Mouse (Mus musculus) T-helper 1 cell (primary cell): ENCODE results near the gene Setd3.

Source experiments
- in situ Hi-C: fragments of 300-600 bp; cut with MboI, MseI; formaldehyde crosslinking; loops from one replicate; pipeline ENCODE4 v1.15.1; 2025; ENCODE audit warnings: high pct_unique_total_duplicates

Gene Setd3

DNA sequence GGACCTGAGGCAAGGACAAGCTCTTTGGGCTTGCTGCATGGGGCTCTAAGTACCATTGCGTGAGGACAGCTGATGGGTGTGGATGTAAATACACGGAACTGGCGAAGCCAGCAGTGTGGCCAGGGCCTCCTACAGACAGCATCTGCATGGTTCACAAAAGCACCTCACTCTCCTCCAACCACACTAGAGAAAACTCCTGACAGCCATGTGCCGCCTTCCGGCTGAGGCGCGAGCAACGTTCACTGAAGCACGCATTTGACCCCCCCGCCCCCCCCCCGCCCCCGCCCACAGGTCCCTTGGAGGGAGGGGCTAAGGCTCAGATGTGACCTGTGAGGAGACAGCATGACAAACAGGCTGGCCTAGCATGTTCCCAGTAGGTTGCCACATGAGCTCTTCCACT is 25.9 kb upstream of the Setd3 start:
- in situ Hi-C loops = no loop called here

DNA sequence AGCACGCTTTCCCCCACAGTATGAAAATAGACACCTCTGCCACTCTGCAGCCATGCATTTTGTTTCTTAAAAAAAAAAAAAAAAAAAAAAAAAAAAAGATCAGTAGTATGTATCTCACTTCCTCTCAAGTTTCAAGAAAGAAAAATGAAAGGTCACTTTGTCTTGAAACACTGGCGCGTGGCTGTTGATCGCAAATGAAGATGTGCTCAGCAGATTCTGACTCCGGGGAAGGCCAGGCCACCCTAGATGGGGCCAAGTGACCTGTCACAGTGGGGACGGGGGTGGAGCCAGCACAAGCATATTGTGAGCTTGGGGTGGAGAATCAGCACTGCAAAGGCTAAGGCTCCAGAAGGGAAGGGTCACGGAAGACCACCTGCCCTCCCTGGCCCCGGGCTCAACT is 24.8 kb upstream of the Setd3 start:
- in situ Hi-C loops = no loop called here

DNA sequence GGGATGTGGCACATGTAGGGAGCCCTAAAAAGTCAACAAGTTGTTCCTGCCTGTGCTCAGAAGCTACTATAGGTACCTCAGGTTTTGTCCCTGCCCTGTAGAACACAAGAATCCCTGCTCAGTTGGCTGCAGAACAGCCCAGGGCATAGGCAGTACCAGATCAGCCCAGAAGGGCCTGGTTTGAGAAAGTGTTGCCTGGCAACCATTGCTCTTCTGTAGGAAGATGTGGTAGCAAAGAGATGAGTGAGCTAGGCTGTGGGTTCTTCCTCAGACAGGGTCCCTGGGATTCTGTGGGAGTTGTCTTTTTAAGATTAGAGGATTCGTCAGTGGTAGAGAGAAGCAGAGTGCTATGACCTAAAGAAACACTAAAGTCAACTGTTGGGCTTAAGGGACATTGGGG is 21.0 kb upstream of the Setd3 start:
- in situ Hi-C loops = no loop called here

DNA sequence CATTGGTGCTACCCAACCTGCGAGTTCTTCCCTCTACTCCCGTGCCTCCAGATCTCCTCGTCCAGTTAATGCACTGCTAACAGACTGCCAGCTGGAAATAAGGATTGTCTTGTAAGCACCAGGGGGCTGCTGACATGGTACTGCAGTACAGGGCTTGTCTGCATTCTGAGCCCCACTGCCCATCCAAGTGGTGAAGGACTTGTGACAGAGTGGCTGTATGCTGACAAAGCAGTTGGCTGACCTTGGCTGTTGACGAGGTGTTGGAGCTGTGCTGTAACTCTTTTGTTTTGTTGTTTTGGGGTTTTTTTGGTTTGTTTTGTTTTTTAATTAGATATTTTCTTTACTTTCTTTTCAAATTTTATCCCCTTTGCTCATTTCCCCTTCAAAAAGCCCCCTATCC is 19.3 kb upstream of the Setd3 start:
- in situ Hi-C loops = no loop called here

DNA sequence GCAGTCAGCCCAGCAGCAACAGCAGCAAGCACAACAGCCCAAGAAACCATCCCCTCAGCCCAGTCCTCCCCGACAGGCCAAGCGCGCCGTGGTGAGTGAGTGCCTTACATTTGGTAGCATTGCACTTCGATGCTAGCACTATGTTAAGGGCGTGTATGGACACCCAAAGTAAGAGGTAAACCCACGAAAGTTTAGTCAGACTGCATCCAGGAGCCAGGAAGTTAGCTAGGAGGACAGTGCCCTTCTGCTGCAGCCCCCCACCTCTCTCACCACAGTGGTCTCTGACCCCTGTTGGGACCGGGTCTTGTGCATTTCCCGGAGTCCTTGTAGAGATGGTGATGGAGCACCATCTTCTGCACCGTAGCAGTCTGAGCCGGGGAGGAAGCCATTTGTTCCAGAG is 16.6 kb upstream of the Setd3 start:
- in situ Hi-C loops = no loop called here

DNA sequence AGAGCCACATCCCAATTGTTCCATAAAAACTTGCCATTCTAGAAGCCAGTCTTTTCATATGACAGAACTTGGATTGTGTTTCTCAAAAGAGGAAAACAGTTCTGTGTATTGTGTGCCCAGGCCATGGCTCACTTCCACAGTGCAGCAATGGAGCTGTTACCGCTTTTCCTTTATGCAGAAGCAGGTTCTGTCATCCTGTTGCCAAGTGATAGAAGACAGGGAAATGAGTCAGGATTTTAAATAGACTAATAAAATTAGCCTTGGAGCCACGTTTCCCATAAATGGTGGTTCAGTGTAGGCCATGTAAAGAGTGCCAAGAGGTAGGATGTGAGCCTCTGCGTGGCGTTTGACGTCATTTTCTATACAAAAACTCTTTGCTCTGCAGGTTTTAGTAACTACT is 14.8 kb upstream of the Setd3 start:
- in situ Hi-C loops = no loop called here

DNA sequence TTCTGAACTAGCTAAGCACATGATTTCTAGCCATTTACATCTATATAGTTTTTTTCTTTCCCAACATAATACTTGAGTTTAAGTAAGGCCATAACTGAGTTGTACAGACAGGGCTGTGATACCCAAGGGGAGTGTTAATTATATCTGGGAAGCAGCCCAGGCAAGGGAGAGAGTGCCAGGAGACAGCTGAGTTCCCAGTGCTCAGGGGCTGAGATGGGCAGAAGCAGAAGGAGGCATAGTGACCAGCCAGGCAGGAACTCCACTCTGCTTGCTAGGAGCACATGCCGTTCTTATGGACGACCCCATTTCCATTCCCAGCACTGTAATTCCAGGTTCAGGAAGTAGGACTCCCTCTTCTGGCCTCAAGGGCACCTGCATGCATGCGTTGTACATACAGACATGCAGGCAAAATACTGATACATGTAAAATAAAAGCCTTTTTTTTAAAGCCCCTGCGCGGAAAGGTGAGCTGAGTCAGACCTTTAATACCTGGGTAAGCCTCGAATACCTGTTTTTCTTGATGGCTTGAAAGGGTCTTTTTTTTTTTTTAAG is 8.5 kb upstream of the Setd3 start:
- in situ Hi-C loops = no loop called here

DNA sequence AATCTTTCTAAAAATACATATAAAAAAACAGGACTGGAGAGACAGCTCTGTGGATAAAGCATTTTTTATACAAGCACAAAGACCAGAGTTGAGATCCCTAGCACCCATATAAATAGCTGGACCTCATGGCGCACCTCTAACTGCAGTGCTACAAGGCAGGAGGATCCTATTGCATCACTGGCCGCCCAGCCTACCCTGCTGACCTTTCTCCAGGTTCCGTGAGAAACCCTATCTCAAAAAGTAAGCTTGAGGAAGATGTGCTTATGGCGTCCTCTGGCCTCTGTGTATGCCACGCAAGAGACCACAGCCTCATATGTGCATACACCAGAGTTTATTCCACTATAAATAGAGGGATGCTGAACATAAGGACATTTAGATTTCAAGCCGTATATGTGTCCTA is 2.6 kb upstream of the Setd3 start:
- in situ Hi-C loops = no loop called here

DNA sequence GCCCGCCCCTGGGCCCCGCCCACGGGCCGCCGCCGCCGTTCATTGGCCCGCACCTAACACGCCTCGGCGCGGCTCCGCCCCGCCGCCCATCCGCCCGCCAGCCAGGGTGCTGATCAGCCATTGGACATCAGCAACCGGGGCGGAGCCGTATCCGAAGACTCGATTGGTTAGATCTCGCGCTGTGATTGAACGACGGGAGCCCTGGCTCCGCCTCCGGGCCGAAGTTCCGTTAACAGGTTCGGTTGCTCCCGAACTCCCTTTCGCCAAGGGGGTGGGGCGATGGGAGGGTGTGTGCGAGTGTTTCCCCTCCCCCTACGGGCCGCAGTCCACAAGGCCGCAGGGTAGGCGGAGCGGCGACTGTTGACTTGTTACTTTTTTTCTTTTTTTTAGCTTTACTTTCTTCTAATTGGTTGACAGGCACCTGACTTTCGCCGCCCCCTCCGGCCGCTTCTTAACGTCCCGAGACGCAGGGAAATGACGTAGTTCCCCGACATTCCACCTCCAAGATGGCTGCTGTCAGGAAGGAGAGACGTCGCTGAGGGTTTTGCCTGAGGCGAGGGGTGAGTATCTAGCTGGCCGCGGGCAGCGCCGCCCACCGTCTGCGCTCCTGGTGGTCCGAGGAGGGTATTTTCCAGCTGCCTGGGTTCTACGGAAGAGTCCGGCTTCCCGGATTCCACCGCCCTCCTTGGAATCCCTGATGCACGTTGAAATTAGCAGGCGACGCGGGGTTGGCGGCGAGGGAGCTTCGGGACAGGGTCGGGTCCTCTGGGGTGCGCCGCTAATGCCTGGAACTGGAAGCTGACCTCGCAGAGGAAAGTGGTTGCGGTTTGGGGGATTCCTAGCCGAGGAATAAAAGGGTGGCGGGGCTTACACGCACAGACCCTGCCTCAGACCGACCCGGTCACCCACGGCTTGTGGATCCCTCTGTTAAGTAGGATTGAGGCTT is 480 bp upstream of the Setd3 start, which contains the start of gene Ccnk:
Gene Ccnk, plus strand, starts transcription at position 259 of the 946 bp plus-strand sequence.
- in situ Hi-C loops = no loop called here

DNA sequence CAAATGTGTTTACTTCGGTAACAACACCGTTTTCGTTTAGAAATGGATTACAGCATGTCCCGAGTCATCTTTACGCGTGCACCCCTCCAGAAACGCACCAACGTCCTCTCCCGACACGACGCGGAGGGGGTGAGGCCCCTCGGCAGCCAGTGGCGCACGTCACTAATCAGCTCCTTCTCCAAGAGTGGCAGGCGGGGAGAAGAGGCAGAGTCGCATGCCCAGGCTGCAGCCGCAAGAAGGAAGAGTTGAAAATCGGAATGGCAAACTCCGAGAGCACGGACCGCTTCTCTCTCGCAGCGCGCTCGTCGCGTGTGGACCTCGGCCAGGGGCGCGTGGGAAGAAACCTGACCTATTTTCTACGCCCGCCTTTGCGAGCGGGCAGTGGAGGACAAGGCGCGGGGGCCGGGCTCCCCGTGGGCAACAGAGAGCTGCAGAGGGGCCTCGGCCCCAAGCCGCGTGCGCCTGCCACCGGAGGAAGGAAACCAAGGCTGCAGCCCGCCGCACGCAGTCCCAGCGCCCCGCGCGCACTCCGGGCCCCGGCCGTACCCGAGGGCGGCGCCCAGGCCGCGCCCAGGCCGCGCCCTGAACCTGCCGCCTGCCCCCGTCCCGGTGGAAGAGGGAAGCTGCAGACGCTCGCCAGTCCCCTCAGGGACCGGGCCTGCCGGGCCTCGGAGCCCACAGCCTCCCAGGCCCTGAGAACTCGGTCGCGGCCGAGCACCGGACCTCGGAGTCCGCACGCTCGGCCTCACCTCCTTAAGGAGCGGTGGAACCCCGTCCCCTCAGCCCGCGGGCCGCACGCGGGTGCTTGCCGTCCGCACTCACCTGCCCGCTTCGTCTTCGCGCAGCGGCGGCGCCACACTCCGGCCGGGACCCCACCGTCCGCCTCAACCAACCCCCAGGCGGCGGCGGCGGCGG is 526 bp downstream of the Setd3 start:
- in situ Hi-C loops = no loop called here

DNA sequence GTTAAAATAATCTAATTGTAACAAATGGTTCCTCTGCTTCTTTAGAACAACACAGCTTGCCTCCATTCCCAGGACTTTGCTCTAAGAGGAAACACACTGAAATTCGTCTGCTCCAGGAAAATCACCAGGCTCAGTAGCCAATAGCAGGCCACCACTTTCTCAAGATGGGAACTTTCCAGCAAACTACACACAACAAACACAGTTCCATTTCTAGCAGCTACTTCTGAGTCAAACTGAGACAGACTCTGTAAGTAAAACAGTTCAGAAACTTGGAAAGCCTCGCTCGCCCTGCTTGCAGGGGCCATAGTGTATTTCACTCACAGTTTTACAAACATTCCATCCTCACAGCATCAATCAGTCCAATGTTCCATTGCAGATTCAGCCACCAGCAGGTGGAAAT is 2.7 kb downstream of the Setd3 start:
- in situ Hi-C loops = no loop called here

DNA sequence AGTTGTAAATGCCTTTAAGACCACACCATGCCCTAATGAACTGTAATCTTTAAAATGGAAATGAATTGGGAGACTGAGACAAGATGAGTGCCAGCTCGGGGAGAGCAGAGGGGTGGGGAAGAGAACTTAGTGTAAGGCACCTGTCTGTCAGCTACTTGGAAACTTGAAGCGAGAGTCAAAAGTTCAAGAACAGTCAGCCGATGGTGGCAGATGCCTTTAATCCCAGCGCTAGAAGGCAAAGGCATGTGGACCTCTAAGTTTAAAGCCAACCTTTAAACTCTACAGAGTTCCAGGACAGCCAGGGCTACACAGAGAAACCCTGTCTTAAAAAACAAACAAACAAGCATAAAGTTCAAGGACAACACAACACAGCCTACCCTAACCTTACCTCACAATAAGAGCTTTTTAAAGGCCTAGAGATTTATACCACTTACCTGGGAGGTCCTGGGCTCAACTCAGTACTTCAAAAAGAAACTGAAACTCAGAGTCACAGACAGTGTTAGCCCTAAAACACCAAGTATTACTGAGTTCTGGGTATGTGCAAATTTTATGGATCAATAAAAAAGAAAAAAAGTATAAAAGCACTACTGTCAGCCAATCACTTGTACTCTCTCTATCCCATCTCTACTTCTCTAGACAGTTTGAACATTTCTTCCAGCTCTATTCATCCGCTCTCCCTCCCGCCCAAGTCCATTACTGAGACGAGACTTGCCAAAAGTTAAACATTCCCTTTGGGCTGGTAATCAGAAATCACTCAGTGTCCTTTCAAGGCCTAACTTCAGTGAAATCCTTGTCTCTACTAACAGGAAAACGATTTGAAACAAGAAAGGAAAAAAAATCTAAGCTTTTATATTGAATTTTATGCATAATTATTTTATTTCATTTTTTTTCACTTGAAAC is 4.3 kb downstream of the Setd3 start:
- in situ Hi-C loops = no loop called here

DNA sequence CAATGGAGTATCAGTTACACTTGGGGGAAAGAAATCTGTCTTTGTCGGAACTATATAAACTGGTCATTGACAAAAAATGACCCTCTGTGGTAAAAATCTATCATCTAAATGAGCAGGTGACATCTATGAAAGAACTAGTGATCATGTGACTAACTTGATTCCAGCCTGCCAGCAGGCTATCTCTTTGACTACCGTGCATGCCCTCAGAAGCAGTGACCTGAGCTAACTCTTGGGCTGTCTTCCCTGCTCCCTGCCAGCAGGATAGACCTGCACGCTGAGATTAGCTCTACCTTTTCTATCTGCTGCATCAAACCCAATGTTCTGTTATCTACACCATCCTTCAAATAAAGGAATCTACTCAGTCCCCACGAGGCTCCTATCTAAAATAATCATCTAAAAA is 6.5 kb downstream of the Setd3 start:
- in situ Hi-C loops = no loop called here

DNA sequence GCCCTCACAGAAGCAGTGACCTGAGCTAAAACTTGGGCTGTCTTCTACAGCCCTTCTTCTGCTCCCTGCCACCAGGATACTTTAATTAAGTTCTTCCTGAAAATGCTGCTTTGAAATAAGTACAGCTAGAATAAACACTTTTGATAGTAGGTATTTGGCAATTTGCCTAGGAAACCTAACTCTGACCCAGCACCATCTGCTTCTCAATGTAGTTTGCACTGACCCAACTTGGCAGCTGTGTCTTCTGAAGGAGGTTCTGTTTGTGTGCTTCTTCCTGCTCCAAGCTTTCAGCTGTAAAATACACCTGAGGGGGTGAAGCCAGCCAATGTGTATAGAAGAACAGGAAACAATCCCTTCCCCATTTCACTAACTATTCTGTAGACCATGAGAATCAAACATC is 7.8 kb downstream of the Setd3 start:
- in situ Hi-C loops = no loop called here

DNA sequence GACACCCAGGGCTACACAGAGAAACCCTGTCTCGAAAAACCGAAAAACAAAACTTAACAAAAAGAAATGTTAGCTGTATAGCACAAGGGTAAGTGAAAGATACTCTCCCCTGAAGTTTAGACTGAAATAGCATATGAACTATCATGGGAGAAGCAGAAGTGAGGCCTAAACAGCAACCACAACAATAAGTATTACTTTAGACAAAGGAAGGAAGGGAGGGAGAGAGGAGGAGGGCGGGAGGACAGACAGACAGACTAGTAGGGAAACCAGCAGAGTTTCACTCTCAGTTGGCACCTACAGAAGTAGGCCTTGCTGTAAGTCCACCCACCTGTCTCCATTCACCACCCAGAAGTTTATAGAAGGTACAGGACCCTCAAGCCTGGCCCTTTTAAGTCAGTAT is 8.6 kb downstream of the Setd3 start:
- in situ Hi-C loops = no loop called here

DNA sequence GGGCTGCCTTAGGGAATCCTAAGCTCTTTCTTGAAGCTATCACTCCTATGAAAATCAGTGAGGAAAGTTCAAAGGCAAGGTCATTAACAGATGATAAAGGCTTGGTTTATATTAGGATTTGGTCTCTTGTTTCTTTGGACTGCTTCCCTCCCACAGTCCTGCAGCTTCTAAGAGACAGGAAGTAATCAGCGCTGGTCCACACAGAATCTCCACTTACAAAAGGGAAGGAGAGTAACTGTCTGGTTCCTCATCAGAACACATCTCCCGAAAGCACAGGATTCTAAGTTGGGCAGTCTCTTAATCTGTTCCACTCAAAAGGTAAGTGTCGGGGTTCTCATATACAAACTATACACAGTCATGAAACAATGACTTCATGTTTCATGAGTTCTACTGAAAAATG is 10.2 kb downstream of the Setd3 start:
- in situ Hi-C loops = no loop called here

DNA sequence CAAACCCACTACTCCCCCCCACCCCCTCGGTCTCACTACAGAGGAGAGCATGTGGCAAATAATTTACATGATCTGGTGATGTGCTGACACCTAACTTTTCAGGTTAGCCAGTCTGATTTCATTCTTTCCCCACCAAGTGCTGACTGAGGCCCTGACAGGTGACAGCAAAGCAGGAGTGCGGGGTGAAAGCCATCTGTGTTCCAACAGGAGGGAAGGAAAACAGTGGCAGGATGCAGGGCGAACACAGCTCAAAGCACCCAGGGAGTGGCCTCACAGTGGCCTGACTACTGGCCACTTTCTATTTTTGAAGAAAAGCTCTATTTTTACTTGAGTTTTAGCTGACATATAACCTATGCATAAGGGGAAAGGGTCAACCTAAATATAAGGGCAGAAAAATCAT is 15.4 kb downstream of the Setd3 start:
- in situ Hi-C loops = no loop called here

DNA sequence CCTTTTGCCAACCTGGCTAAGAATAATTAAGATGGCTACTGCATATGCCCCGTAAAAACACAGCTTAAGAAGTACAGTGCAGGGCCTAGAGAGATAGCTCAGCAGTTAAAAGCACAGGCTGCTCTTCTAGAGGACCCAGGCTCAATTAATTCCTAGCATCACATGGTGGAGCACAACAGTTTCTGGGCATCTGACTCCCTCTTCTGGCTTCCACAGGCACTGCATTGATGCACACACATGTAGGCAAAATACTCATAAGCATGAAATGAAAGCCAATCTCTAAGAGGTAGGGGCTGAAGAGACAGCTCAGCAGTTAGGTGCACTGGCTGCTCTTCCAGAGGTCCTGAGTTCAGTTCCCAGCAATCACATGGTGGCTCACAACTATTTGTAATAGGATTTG is 17.1 kb downstream of the Setd3 start:
- in situ Hi-C loops = no loop called here

DNA sequence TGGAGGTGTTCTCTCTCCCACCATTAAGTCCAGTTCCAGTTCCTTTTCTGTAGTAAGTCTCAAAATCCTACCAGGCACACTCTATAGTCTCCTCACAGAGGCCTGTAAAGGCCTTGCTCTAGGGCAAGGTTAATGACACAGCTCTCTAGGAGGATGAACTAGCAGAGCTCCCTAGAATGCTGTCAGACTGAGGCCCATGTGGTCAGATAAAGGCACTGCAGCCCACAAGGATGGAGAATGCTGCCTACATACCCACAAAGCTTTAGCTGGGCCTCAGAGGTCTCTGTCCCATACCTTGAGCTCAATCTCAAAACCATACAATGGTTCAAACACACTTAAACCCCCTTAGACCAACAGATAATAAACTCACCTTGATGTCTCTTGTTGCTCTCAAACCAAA is 19.3 kb downstream of the Setd3 start:
- in situ Hi-C loops = no loop called here

DNA sequence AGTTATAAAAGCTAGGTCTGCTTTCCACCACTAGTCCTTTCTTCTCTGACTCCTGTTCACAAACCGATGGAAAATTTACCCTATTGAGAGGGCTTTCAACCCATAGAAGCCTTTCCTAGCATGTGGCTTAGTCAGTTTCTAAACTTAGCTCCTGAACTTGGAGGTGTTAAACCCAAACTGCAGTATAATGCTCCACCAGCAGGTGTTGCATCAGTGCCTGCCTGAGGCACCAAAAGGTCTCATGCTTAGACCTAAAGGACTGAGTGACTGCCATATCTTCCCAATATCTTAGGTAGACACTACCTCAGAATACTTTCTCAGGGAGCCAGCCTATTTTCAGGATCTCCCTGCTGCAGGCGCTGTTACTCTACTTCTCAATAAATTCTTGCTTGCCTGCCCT is 26.4 kb downstream of the Setd3 start:
- in situ Hi-C loops = no loop called here

DNA sequence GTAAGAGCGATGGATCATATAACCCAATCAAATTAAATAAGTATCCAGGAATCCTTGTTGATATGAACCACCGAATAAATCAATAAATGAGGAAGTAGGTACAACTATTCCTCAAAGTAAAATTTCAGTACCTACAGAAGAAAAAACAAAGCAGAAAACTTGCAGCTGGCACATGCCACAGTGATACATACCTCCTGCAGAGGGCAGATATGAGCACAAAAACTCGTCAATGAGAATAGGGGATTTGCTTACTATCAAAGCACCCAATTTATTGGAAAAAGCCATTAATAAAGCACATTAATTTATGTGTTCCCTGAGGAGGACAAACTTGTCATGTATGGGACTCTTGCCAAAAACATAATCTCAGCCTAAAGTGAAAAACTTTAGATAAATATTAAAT is 29.4 kb downstream of the Setd3 start:
- in situ Hi-C loops = no loop called here
